Mouse (Mus musculus) hematopoietic multipotent progenitor cell, adult 10-12 weeks (in vitro differentiated cells): ENCODE measurements around the gene Gm20822. TPM values are rescaled to one million over a fixed set of nuclear protein-coding genes. Genes with fewer than 3 reads are reported as not detected.

Experiments used
- polyA plus RNA-seq: library from polyadenylated mRNA; stranded (reverse); fragments of >175 nt; gene quantifications from 2 replicates; pipeline ENCODE4 v1.2.3, GENCODE M21; 2012; ENCODE audit warnings: low replicate concordance

Gene Gm20822
- polyA plus RNA-seq = not detected in 2 replicates

GRCm38 (mm10) chrY:15884671-15885070 lies at the start of gene Gm20822:
TSS of gene Gm20822 (minus strand) at chrY:15884771.

